Mouse (Mus musculus) urinary bladder, adult 18-20 months (tissue): ENCODE data around the gene Rrp9.
"Not testable (repeated sequence)": the region's sequence is repeated elsewhere in the genome, so short reads cannot be mapped to it uniquely, and the experiment has no call there.

ENCODE experiments used
- DNase-seq, 2 experiments: peaks; one replicate each; pipeline ENCODE4 v3.0.0; 2022; ENCODE audit warnings: low spot score in 2 of 2, mixed read lengths in 2 of 2

Rrp9 gene

DNA sequence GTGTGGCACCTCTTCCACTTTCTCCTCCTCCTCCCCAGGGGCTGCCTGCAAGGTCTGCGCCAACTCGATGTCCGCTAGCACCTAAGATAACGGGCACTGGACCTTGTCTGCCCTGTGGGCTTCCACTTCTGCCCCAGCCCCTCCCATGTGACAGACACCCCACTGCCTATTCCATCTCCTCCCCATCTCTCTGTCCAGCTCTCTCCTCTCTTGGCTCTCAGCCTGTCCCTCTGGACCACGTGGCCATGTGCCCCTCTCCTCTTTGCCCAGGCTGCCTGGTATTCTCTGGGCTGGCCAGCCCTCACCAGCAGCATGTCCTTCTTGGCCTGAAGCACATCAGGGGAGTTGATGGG is 2.0 kb upstream of the Rrp9 start:
- DNase-seq: no peak

DNA sequence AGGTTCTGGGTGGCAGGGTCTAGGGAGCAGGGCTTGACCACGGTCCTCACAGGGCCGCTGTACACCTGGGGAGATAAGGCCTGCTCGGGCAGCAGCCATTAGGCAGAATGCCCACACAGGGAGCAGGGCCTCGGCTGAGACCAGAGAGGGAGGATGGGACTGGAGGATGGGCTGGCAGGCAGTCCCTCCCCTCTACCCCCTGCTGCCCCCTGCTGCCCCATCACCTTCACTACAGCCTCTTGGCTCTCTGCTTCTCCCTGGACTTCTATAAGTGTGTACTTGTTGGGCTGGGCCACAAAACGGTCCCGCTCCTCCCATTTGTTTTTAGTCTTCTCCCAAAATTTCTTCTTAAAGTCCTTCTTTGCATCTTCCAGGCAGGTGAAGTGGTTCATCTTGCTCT is 1.3 kb upstream of the Rrp9 start:
- peak; percentile 48 to 61 for DNase-seq

DNA sequence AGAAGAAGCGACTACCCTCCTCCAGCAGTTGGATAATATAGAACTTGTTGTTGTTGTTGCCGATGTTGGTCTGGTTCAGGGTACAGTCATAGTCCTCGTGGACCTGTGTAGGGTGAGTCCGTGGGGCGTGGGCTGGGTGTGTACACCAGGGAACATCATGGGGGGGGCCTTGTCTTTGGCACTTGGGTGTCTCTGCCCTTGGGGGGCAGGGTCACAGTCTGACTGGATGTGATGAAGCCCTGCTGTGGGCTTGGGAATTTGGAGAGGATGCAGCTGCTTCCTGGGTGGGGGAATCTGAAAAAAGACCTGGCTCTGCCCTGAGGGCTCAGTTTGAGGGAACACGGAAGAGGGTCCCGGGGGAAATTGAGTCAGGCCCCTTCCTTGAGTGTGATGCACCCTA is 717 bp upstream of the Rrp9 start:
- DNase-seq: no peak

DNA sequence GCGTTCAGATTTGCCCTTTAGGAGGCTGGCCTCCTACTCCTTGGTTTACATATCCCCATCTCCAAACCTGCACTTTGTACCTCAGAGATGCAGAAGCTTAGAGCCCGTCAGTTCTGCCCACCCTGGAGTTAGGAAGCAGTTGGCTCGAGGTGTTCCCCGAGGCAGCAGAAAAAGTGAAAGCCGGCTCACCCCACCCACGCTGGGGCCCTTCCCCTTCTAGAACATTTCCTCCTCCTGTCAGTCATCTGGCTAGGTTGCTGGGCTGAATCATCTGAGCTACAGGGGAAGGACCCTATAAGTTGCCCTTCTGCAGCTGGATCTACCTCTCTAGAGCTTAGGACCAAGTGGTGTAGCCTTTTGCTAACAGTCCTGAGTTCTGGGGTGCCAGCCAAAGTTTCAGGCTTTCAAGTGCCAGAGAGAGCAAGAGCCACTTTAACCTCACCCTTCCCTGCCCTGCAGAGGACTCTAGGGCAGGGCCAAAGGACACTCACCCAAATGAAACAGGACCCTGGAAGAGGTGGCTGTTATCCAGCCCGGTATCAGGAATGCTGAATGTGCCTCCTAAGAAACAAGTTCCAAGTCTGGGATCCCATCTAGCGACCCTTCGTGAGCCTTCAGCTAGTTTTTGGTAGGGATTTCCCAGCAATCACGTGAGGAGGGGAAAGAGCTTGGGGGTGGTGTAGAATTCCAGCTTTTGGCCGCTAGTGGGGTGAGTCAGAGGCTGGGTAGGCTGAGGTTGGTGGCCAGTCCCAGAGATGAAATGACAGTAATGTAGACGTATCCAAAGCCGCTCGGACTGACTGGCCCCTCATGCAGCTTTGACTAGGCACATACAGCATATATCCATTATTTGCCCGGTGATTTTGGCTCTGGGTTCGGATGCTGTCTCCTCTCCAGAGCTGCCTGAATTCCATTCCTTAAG is 500 bp downstream of the Rrp9 start:
- peak in 1 of 2 experiments; percentile 74 for DNase-seq

DNA sequence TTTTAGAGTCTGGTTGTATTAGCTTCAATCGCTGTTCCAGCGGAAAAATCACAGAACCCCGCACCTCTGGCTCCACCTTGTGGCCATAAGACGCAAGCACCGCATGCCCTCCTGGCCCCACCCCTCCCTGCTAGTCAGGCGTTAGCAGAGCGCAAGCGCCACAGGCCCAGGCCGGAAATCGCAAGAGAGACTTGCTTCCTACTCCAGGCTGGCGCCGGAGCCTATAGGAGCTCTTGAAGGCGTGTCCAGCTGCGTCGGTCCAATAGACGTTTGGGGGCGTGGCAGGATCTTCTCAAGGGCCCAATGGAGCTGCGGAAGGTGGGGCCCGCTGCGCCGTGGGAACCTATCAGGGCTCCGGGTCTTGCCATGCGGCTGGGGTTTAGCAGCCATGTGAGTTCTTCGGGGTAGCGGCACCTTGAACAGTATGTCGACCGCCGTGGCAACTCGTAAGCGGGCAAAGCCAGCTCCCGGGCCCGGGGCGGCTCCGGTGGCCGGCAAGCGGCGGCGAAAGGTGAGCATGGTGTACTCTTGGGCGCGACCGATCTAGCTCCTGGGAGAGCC is 1.2 kb downstream of the Rrp9 start, which contains the start of gene Parp3:
Gene Parp3 (minus strand): TSS at position 26 of the 561 bp plus-strand sequence.
- peak; percentile 94 to 99 for DNase-seq

DNA sequence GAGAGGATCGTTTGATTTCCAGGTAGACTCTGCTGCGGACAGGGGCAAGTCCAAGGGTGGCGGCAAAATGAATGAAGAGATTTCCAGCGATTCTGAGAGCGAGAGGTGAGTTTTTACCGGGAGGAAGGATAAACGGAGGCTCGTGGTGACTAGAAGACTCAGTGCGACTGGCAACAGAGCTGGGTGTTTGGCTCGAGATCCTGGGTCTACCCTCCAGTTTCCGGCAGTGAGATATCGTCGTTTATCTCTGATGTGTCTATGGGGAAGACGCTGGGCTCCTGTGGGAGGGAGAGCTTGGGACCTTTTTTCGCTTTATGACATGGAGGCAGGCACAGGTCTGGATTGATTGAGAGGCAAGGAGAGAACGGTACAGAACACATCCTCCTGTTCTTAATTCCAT is 1.9 kb downstream of the Rrp9 start:
- DNase-seq: no peak

DNA sequence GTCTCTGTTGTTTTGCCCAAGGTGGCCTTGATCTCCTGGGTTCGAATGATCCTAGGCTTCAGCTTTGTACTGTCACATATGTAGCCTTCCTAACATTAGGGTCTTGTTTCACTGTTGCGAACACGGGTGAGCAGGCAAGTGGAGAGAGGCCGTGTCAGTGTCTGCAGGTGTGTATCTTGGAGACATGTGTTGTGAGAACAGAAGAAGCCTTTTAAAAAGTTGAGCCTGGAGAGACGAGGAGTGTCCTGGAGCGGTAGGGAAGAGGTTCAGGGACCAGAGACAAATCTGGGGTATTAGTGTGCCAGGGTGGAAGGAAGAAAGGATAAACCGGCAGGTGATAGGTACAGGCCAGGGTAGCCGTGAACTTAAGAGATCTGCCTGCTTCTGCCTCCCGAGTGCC is 2.3 kb downstream of the Rrp9 start:
- DNase-seq: no peak

DNA sequence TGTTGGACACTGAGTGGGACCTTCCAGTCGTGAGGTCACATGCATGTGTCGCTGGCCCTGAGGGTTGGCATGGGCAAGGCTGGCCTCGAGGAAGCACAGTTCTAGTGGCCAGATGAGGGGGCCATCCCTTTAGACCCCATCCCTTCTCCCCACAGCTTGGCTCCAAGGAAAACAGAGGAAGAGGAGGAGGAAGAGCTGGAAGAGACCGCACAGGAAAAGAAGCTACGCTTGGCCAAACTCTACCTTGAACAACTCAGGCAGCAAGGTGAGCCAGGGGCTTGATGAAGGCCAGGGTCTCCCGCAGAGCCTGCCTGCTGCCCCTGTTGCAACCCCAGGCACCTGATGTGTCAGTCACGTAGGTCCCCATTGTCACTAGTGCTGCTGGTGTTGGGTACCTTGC is 4.8 kb downstream of the Rrp9 start:
- DNase-seq: no peak

DNA sequence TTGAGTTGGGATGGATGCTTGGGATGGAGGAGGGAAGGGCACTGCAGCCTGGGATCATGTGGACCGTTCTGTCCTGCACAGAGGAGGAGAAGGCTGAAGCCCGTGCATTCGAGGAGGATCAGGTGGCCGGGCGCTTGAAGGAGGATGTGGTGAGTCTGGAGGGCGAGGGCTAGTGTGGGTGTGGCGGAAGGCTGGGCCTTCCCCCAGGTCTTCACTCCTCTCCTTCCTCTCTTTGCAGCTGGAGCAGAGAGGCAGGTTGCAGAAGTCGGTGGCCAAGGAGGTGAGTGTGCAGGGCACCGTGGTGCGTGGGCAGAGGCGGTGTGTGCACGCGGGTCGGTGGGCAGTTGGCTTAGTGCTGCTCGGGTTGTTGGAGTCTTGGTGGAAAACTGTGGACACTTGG is 5.3 kb downstream of the Rrp9 start:
- DNase-seq: no peak

DNA sequence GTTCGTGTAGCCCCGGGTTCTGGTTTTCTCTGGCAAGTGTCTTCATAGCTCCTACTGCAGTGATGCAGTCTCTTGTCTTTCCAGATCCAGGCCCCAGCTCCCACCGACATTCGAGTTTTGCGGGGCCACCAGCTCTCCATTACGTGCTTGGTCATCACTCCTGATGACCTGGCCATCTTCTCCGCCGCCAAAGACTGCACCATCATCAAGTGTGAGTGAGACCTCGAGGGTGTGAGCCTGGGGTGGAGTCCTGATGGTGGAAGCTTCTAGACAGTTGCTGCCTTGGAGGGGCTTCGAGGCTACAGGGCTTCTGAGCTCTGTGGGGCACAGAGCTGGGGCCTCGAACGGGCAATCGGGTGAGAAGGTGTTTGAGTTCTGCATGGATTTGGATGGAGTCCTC is 5.9 kb downstream of the Rrp9 start:
- no peak for DNase-seq

DNA sequence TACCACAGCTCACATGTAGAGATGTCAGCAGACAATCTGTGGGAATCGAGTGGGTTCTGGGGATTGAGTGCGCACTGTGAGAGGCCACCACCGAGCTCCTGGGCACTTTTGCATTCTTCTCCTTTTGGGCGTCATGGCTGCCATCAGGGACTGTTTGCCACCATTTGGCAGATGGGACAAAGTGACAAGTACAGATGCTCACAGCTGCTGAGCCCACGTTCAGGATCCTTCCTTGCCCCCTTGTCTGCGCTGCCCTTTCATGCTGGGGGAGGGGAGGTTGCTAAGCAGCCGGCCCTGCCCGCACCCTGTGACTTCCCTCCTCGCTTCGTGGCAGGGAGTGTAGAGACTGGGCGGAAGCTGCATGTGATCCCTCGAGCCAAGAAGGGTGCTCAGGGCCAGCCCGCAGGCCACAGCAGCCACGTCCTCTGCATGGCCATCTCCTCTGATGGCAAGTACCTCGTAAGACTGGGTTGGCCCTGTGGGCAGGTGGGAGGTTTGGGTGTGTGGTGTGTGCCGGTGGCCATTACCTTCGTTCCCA is 6.9 kb downstream of the Rrp9 start:
- DNase-seq: no peak

DNA sequence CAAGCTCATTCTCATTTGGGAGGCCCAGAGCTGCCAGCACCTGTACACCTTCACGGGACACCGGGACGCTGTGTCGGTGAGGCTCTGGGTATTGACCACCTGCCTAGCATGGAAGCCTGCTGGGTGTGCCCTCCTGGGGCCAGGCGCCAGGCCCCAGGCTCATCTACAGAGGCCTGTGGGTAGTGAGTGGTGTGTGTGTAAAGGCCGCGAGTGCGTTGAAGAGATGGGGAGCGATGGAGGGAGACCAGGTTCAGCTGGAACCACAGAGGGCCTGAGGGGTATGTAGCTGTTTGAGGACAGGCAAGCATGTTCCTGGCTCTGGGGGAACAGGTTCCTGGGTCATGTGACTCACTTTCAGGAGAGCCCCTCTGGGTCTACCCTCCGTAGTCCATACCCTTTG is 7.4 kb downstream of the Rrp9 start:
- DNase-seq: no peak

DNA sequence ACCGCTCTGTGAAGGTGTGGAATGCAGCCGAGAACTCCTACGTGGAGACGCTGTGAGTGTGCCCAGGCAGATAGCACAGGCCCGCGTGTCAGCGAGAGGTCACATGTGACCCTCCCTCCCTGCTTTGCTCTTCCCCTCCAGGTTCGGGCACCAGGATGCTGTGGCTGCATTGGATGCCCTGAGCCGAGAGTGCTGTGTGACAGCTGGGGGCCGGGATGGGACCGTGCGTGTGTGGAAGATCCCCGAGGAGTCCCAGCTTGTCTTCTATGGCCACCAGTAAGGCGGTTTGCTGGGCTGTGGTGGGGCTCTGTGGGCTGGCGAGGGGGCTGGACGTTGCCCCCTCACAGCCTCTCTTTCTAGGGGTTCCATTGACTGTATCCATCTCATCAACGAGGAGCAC is 7.8 kb downstream of the Rrp9 start:
- DNase-seq: no peak

DNA sequence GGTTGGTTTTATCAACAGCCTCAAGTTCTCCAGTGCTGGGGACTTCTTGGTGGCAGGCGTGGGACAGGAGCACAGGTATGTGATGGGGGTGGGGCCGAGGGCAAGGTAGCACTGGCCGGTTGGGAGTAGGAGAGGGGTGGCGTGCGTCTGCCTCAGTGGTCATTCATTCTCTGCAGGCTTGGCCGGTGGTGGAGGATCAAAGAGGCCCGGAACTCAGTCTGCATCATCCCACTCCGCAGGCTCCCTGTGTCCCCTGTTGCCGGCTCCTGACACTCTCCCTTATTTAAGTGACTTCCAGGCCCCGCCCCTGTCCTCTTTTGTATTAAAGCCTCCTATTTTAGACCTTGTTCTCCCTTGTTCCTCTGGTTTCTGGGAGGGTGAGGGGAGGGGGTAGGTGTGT is 9.3 kb downstream of the Rrp9 start:
- no peak for DNase-seq

DNA sequence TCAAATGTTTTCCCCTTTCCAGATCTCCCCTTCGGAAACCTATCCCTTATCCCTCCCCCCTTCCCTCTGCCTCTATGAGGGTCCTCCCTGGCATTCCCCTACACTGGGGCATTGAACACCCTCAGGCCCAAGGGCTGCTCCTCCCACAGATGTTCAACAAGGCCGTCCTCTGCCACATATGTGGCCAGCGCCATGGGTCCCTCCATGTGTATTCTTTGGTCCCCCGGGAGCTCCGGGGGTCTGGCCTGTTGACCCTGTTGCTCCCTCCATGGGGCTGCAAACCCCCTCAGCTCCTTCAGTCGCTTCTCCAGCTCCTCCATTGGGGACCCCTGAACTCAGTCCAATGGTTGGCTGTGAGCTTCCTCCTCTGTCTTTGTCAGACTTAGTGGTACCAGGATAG is 11.8 kb downstream of the Rrp9 start:
- not testable (repeated sequence) for DNase-seq

DNA sequence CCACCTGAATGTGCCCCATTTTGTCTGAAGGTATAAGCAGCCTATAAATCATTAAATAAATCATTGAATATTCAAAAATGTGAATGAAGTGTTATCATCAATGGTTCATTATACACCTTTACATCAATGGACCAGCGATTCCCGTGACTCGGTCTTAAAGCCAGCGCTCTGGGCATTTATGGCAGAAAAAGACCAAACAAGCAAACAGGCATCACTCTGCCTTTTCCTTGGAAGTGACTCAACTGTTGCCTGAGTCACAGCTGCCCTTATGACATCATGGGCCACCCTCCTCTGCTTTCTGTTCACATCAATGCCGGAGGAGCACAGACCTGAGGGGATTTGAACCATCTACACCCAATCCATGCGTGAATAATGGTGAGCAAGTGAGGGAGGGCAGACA is 23.9 kb downstream of the Rrp9 start, which contains the start of gene Iqcf1:
Gene Iqcf1 (plus strand): TSS at position 301 of the 400 bp plus-strand sequence.
- no peak for DNase-seq

DNA sequence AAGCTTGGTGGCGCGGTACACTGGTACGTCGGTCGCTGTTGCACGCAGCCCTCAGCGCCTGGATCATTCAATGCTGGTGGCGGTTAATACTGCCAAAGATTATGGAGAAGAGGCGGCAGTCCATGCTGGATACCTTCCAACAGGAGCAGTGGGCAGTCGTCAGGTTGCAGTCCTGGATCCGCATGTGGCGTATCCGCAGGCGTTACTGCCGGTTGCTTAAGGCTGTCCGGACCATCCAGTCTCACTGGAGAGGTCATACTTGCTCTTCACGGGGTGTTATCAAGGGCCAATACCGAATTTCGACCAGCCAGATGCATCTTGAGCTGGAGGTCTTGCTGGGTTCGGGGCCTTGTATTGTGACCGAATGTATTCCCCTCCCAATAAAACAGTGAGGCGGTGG is 26.1 kb downstream of the Rrp9 start:
- DNase-seq: no peak

DNA sequence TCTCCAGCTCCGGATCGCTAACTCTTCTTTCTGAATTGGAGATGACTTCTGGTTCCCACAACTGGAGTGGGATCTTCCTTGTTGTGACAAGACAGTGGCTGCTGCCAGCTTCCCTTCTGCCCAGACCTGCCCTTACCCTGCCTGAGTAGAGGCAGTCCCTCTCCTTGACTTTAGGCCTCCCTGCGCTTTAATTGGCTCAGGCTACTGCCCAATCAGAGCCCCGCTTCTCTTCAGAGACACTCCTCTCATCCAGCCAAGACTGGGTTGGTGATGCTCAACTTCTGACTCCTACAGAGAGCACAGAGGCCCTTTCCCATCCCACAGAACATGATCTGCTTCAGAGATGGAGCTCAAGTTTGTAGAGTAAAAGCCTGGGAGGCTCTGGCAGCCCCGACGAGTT is 28.5 kb downstream of the Rrp9 start:
- no peak for DNase-seq

DNA sequence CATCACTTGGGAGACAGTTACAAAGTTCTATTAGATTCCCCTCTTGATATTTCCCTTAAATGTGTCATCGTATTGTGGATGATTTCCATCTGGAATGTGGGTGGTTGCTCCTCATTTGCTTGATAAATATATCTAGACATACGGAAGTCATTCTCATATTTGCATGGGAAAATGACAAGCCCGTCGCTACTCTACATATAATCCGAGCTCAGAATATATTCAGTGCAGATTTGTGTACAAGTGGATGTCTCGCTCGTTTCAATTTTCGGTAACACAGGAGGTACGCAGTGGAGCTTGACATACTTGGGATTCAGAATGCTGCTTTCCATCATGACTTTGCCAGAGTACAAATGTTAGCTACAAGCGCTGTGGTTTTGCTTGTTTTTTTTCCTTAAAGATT is 33.6 kb downstream of the Rrp9 start:
- no peak for DNase-seq

DNA sequence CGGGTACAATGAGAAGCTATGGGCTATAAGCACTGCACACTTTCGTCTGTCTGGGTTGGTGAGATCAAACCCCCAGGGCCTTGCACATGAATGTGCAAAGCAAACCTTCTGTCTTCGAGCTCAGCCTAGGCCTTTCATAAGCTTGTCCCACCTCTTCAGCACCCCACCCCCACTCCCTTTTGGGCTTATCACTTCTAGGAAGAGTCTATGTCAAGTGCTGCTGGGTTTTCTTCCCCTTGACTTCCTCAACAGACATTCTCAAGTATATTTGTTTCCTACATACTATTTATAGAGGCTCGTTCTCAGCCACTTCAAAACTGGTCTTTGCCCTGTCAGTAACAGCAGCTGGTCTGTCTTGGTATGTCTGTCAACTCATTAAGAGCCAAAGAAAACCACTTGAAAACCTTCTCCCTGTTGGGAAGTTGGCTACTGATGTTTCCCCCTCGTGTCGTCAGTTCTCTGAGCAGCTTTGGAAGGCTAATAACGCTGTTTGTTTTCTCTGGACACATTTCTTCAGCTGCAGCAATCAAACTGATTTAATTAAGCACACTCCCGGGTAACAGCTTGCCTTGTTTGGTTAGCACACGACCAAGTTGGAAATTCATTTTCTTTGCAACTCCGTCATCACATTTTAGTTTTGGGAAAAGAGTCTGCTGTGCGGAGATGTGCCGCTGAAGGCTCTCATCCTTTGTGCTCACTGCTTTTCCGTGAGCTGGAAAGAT is 37.1 kb downstream of the Rrp9 start:
- DNase-seq: no peak

DNA sequence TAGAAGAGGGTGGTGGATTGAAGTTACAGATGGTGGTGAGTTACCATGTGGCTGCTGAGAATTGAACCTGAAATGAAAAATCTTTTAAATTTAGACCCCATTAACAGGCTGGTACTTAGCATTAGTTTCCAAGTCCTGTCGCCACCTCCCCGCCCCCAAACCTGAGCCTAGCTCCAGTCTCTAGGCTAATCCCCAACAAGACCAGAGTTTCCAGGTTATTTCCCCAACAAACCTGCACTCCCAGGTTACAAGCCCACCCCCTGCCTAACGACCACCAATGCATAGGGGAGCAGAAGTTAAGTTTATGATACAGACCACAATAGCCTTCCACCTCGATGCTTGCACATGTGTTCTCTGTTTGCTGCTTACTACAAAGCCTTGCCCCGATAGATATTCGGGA is 37.8 kb downstream of the Rrp9 start:
- no peak for DNase-seq

DNA sequence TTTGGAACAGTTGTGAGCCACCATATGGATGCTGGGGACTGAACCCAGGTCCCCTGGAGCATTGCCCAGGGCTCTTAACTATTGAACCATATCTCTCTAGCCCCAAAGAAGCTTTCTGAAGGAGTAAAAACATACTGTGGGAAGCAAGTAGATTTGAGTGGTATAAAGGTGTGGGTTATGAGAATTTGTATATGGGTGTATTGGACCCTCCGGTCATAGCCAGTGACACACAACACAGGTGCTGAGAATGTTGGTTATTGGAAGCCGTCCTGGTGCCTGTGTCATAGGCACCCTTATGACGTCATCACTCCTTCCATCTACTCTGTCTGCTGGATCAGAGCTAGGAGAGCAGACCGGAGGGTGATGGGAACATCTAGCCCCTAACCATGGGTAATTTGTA is 38.5 kb downstream of the Rrp9 start, which contains the start of gene Iqcf5:
Gene Iqcf5 (plus strand): TSS at position 301 of the 400 bp plus-strand sequence.
- no peak for DNase-seq
